Mouse (Mus musculus) gastrocnemius, postnatal 4 days (tissue): Measurements from ENCODE around the gene Hs6st3. TPM values are rescaled to one million over a fixed set of nuclear protein-coding genes. Genes with fewer than 3 reads are reported as not detected.

ENCODE experiments used
- DNase-seq, 2 experiments: peaks; one replicate each; pipeline ENCODE4 v3.0.0; 2021 to 2022; ENCODE audit warnings: low spot score in 2 of 2, mixed read lengths in 2 of 2
- total RNA-seq, 2 experiments: library from RNA; stranded (reverse); gene quantifications; 2 replicates each; pipeline ENCODE4 v1.2.3; 2021

Hs6st3 gene
- total RNA-seq, 2 experiments from 2014 or later = 0.31 to 0.37 TPM

DNA sequence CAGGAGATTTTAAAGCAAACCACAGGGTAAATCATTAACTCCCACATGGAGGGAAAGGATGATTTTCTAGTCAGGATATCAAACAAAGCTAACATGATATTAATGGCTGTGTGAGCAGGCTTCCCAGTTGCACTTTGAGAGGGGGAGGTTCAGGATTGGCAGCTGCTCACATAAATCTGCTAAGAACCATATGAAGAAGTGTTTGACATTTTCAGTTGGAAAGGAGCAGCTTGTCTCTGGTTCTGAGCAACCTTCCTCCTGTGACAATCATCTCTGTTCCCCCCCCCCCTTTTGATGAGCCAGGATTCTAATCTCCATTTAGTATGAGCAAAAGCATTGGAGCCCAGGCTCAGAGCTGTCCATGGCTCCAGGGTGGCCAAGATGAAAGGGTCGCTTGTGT is 643.0 kb downstream of the Hs6st3 start:
- DNase-seq = no peak

DNA sequence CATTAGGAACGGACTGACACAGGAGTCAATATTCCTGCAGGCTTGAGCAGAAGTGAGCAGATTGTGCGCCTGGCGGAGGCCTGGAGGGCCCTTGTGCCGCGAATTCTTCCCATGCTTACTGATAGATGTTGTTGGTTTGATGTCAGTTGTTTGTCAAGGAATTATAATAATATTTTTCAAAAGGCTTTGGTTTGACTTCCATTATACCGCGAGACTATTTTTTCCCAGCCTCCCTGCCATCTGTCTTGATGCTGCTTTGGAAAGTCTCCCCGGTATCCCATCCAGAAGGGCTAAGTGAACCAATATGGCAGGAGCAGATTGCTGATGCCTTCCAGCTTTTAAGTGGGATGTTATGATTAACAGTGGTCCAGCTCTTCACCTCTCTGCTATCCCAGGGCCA is 651.3 kb downstream of the Hs6st3 start:
- DNase-seq = no peak

DNA sequence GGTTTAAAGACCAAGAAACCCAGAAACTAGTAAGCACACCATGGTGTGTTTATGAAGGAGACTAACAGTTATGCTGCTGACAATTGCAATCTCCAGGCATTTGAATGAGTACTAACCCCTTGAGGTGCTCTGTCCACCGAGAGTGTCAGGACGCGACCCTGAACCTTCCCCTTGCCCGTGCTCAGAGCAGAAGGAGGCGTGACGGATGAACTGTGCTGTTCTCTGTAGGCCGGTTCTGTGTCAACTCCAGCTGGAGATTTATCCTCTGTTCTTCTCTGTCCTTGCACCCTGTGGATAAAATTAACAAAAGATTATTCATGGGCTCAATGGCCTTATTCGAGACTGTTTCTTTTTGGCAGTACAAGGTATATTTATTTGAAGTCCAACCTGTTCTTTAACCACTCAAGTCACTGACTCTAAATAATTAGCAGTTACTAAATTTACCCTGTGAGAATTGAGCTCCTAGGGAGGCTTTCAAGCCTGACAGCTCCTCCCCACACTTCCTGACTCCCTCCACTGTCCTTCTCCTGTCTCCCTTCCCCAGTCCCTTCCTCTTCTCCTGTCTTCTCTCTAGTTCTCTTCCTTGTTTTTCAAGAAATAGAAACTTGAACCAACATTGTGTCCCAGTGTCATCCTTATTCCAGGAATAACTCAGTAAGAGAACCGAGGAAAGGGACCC is 659.2 kb downstream of the Hs6st3 start:
- DNase-seq = no peak

DNA sequence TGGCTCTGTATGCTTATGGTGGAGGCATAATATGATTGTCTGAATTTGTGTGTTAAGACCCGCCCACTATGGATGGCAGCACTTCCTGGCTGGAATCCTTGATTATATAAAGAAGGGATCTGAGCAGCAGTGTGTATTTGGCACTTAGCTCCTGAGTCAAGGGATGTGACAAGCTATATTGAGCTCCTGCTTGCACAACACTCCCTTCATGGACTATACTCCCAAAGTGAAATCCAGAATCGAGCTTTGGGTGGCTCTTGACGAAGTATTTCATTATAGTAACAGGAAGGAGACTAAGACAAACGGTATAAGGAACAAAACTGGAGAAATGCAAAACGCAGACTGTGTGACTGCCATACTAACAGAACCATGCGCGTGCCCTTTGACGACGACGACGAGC is 660.4 kb downstream of the Hs6st3 start:
- DNase-seq = no peak

DNA sequence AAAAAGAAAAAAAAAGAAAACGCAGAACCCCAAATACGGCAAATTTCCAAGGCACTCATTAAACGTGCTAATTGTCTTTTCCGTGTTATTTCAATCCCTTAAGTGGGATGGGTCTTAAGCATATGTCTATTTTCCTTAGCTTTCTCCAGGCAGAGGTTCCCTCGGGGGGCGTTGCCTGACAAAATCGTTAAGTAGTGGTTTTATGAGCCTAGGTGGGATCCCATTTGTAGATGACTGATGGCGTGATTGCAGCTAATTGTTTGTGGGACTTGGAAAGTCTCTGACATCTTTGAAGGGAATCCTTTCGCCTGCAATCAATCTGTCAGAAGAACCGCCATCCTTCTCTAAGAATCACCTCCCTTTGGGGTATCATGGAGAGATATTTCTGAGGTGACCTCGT is 662.7 kb downstream of the Hs6st3 start:
- no peak for DNase-seq

DNA sequence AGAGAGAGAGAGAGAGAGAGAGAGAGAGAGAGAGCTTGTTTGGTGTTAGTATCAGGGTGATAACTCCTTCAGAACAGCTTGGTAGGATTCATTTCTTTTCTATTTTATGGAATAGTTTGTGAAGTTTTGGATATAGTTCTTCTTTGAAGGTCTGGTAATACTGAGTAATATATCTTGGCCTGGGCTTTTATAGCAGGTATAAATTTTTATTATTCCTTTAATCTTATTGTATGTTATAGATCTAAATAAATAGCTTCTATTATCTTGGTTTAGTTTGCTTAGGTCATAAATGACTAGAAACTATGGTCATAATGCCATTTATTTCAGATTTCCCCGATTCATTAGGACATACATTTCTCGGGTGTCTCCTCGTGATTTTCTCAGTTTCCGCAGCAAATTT is 675.8 kb downstream of the Hs6st3 start:
- DNase-seq = no peak

DNA sequence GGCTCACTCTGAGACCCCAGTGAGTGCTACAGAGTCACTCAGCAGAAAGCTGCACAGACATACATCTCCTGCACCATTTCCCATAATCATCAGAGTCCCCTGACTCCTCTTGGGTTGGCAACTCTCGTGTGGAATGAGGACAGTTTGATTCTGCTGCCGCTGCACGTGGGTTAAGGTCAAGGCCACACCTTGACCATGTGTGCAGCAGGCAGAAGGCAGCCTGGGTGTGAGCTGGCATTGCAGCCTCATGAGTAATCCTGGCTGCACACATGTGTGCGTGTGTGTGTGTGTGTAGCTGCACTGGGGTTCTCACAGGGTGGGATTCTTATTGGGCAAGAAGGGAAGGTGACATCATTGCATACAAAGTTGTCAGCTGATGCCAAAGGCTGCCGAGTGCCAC is 677.5 kb downstream of the Hs6st3 start:
- no peak for DNase-seq

DNA sequence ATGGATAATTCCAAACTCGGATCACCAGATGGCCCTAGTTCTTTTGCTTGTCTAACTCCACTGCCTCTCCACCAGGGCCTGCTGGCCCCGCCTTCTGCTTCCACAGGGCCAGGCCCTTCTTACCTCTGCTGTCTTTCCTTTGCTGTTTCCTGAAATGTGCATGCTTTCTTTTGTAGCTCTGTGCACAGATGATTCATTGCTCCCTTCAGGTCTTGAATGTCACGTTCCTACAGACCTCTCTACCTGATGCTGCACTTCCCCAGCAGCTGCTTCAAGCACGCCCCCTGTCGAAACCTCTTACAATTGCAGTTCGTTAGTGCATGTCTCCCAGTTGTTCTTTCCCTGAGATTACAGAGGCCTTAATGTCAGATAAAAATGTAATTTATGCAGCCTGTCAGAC is 682.4 kb downstream of the Hs6st3 start:
- no peak for DNase-seq

DNA sequence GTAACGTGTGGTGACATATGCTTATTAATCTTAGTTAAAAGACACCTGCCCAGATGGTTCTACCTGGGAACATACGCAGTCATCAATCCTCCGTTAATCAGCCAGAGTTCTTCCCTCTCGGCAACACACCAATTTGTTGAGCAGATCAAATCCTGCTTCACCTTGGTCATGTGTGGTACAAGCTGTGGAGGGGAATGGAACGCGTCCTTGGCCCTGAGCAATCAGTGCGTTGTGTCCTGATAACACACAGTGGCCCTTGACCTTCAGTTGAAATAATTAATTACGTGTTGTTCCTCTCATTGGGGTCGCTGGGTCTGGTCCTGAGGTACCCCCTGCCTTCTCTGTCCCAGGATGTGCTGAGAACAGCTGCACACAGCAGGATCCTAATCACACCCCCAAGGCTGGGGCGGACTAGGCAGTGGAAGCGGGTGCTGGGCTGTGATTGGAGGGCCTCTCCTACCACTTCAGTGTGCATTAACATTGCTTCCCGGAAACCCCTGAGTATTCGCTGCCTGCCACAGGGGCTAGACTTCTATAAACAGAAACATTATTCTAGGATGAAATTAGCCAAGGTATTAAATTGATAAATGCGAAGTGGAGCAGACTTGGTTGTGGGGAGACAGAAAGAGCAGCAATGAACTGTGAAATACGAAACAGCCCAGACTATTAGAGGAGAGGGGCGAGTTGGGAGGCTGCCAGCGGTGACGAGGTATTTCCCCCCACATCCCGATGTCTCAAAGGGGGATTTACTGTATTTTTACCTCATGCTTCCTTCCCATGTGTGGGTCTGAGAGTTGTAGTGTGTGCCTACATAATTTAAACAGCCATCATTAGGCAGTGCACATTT is 693.2 kb downstream of the Hs6st3 start:
- DNase-seq = no peak

DNA sequence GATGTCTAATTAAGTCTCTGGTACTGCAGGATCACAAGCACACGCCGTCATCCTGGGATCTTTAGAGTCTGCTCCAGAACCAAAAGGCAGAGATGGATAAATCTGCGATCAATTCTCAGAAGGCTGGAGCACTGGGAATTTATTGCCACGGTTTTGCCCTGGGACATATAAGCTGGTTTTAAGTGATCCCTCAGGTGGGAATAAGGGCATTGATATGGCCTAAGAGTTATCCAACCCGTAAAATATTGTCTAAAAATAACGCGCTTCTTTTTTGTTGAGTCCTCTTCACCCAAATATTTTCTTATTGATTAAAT is 693.8 kb downstream of the Hs6st3 start:
- DNase-seq = no peak

DNA sequence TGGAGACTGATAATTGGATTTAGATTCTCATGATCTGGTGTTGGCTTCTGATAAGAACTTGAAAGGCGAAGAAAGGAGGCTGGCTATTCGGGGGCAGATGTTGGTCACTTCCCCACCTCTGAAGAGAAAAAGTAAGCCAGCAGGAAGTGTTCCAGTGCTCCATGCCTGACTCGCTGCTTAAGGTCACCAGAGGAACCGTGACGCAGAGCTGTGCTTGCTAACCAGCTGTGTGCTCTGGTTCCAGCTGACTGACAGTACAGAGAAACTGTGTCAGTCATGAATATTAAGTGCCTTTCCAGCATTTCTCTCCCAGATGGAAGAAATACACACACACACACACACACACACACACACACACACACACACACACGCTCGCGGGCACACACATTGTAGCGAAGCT is 694.8 kb downstream of the Hs6st3 start:
- DNase-seq = no peak

DNA sequence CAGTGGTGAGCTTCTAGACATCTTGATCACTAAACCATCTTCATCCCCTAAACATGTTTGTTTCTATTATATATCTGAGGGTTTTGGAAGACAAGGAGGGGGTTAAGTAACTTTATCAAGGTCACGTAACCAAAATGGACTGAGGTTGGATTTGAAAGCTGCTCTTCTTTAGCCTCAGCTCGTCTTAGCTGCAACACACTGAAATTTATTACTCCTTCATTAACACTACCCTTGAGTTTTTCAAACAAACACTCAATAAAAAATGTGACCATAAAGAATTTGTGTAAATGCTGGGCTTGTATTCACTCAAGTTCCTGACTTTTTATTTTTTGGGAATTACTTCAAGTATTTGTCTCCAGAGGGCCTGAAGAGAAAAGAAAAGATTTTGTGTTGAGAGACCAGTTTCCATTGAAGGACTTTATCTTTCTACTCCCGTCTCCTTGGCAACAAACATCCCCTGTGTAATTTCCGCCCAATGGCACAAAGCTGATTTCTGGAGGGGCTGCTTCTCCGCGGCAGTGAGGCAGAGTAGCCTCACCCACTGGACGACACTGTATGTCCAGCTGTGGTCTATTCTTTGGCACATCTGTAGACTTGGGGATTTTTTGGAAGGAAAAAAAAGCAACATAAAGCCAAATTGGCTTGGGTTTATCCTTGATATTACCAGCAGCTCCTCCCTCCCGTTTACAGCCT is 696.0 kb downstream of the Hs6st3 start:
- DNase-seq = no peak

DNA sequence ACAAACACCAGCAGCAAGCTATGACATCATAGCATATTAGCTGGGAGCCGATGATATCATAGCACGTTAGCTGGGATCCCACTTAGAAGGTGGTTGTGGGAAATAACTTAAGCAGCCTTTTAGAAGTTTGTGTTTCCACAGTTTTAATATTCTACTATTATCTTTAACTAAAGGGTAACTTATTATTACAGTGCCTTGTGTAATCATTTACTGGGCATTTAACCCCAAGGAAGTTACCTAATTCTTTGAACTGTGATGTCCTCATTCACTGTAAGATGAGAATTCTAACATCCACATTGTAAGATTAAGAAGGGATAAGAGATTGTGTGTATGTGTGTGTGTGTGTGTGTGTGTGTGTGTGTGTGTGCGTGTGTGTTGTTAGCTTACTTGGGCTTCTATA is 697.9 kb downstream of the Hs6st3 start:
- DNase-seq = no peak

DNA sequence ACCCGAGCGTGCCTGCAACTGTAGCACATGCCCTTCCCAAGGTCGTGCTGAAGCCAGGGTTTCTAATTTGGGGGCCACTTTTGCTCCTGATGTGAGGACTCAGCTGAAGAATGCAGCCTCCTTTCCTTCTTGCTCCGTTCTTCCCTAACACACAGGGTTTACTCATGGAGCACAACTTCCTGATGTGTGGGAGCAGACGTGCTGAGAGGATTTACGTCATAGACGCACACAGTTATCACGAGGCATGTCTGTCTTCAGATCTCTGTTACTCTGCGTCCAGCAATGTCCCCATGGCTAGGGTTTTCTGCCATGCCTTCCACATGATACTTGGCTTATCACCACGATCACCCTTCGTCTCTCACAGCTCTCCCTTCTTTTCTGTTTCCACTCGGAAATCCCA is 709.4 kb downstream of the Hs6st3 start:
- no peak for DNase-seq

DNA sequence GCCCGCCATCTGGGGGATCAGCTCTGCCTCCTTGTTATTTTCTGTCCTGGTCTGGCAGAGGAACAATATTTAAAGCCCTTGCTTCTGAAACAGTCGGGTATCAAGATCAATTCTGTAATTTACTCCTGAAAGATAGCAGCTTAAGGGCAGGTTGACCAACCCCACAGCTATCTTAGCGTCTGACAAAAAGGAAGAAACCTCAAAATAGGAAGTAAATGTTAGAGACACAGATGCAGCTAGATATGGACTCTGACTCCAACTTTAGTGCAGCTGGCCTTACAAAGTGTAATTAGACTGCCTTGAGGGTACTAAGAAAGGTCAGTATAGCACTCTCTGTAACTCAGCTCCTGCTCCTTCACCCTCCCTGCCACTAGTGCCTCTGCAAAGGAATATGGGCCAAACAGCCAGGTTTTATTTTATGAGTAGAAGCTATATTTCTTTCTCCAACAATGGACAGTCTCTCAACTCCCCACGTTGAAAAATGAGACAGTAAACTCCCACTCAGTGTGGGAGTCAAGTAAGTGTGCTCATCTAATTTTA is 710.7 kb downstream of the Hs6st3 start:
- DNase-seq = no peak

DNA sequence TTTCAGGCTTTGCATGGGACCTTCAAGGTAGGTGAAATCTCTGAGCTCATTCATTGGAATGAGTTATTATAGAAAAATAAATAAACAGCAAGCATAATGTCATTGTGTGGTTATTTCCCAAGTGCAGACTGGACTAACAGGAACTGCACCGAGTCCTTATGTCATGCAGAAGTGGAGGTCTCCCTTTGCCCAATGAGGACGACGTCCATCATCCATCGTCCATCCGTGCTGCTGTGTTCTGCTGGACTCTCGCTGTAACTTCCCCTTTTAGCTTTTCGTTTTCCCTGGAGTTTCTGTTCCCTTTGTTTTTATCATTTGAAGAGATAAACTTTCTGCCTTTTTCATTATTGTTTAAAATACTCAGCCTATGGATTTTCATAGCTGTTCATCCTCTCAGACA is 711.2 kb downstream of the Hs6st3 start:
- DNase-seq = no peak

DNA sequence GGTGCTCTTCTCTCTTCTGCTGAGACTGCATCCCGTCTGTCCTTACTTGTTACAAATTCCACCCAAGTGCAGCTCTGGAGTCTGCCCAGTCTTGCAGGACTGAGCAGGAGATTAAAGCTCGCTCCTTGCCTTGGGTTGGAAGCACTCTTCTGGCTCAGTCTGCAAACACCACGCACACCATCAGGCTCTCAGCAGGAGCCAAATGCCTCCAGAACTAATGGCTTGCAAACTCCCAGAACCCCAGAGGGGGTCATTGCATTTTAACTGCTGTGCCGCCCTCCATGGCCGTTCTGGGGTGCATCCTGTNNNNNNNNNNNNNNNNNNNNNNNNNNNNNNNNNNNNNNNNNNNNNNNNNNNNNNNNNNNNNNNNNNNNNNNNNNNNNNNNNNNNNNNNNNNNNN is 714.0 kb downstream of the Hs6st3 start:
- no peak for DNase-seq

DNA sequence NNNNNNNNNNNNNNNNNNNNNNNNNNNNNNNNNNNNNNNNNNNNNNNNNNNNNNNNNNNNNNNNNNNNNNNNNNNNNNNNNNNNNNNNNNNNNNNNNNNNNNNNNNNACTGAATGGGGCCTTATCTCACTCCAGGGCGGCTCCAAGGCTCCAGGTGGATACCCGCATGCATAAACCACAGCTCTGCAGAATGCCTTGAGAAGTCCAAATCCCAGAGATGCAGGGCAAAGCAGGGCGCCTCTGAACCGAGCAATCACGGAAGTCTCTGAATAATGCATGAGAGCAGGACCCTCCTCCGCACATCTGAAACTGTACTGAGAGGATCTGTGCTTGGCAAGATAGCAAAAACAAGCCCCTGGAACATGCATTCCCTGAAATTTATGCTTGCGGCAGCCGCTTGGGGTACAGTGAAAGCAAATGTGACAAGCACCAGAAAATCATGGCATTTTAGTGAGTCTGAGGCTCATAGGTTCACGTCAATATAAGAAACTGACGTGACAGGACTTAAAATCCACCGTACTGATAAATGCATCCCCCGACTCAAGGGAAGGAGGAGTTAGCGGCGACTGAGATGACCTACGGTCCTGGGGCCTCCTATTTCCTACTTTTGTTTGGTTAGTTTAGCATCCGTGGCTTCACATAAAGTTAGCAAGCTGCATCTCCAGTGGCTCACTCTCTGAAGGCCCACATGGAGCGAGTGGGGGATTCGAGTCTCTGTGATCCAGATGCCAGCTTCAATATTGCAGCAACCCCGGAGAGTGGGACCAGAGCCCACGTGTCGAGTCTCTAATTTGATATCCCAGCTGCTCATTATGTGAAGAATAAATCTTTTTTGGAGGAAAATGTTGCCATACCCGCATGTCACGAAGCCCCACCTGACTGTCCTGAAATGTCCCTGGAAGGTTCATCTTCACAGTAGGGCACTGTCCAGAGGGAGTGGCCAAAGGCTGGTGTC is 719.5 kb downstream of the Hs6st3 start:
- DNase-seq = no peak

DNA sequence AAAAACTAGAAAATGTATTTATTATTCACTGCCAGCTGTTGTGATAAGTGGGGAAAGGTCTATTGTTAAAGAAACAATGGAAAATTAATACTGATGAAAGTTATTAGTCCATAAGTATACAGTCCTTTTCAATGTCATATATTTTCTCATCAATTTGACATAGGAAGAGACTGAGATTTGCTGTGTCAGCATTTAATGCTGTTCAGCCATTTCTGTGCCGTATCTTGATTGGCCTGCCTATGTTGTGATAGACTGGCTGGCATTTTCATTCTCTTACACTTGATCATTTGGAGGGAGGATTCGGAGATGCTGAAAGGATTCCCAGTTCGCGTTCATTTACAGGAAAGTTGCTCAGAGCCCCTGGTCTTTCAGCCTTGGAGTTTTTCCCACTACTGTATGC is 735.5 kb downstream of the Hs6st3 start:
- DNase-seq = no peak

DNA sequence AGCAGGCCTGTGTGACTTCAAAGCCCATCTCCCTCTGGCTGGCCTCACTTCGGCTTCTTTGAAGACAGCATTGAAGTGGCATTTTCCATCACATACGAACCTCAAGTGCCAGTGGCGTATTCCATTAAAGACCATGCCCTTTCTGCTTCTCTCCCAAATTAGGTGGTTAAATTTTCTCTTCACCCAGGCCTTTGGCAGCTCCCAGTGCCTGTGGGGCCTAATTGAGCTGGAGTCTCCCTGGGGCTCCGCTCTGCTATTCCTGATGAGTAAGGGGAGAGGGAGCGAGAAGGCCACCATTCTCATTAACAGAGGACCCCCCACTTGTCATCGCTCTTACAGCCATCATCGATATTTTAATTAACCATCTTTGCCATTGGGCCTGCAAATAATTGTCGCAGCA is 754.8 kb downstream of the Hs6st3 start:
- no peak for DNase-seq

DNA sequence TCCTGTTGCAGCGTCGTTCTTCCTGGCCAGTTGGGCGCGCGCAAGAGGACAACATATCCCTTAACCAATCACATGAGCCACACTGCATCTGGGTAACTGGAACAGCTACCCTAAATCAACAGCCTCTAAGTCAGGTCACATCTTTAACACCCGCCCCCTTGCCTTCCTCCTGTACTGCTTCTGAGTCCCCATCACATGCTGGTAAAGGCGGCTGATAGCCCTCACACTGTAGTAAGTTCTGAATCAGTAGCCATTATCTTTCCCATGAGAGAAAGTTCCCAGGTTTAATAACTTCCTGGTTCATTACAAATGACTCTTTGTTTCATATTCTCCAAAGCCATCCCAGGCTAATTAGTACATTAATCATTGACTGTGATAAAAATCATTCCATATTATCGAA is 757.0 kb downstream of the Hs6st3 start:
- DNase-seq = no peak
